Mouse (Mus musculus): ENCODE measurements at regions not wholly inside any gene's neighbourhood (a gene's known extent, or its start where the extent isn't known, plus 50 kb on each side); places are given as distances from the start of the nearest gene placed in this dataset.

- no peak for DNase-seq (ENCODE audit: low spot score in 2 of 2)
These were observed 370.6 kb upstream of the Cited2 start for GRCm38 (mm10) chr10:17352202-17352994.

GRCm38 (mm10) chr10:17355476-17355875 is 367.5 kb upstream of the Cited2 start:
- DNase-seq (ENCODE audit: low spot score in 2 of 2) = no peak

- no peak for DNase-seq (ENCODE audit: low spot score in 2 of 2)
These were observed 367.0 kb upstream of the Cited2 start for GRCm38 (mm10) chr10:17356041-17356440.

- no peak for DNase-seq (ENCODE audit: low spot score in 2 of 2)
These were observed 360.4 kb upstream of the Cited2 start for GRCm38 (mm10) chr10:17362643-17363042.

- no peak for DNase-seq (ENCODE audit: low spot score in 2 of 2)
These were observed 356.8 kb upstream of the Cited2 start for GRCm38 (mm10) chr10:17366042-17366740.

GRCm38 (mm10) chr10:17367026-17367425 is 356.0 kb upstream of the Cited2 start:
- peak in 1 of 2 experiments; percentile 10 for DNase-seq (ENCODE audit: low spot score in 2 of 2)

GRCm38 (mm10) chr10:17367430-17367829 is 355.6 kb upstream of the Cited2 start:
- DNase-seq (ENCODE audit: low spot score in 2 of 2) = no peak

GRCm38 (mm10) chr10:17368636-17369035 is 354.4 kb upstream of the Cited2 start:
- DNase-seq (ENCODE audit: low spot score in 2 of 2) = no peak

- DNase-seq (ENCODE audit: low spot score in 2 of 2) = no peak
These were observed 350.1 kb upstream of the Cited2 start for GRCm38 (mm10) chr10:17372905-17373304.

- DNase-seq (ENCODE audit: low spot score in 2 of 2) = no peak
These were observed 349.0 kb upstream of the Cited2 start for GRCm38 (mm10) chr10:17374047-17374446.

- DNase-seq (ENCODE audit: low spot score in 2 of 2) = no peak
These were observed 340.0 kb upstream of the Cited2 start for GRCm38 (mm10) chr10:17382990-17383389.

- DNase-seq (ENCODE audit: low spot score in 2 of 2) = no peak
These were observed 337.8 kb upstream of the Cited2 start for GRCm38 (mm10) chr10:17385181-17385580.

- DNase-seq (ENCODE audit: low spot score in 2 of 2) = no peak
These were observed 335.7 kb upstream of the Cited2 start for GRCm38 (mm10) chr10:17387296-17387695.

GRCm38 (mm10) chr10:17395495-17396224 is 327.4 kb upstream of the Cited2 start:
- DNase-seq (ENCODE audit: low spot score in 2 of 2) = no peak

GRCm38 (mm10) chr10:17403899-17404298 is 319.1 kb upstream of the Cited2 start:
- no peak for DNase-seq (ENCODE audit: low spot score in 2 of 2)

- no peak for DNase-seq (ENCODE audit: low spot score in 2 of 2)
These were observed 315.0 kb upstream of the Cited2 start for GRCm38 (mm10) chr10:17407854-17408606.

- no peak for DNase-seq (ENCODE audit: low spot score in 2 of 2)
These were observed 314.2 kb upstream of the Cited2 start for GRCm38 (mm10) chr10:17408781-17409180.

GRCm38 (mm10) chr10:17411300-17411987 is 311.6 kb upstream of the Cited2 start:
- no peak for DNase-seq (ENCODE audit: low spot score in 2 of 2)

GRCm38 (mm10) chr10:17415112-17415511 is 307.9 kb upstream of the Cited2 start:
- no peak for DNase-seq (ENCODE audit: low spot score in 2 of 2)

GRCm38 (mm10) chr10:17416121-17416520 is 306.9 kb upstream of the Cited2 start:
- DNase-seq (ENCODE audit: low spot score in 2 of 2) = no peak

GRCm38 (mm10) chr10:17417394-17417793 is 305.6 kb upstream of the Cited2 start:
- DNase-seq (ENCODE audit: low spot score in 2 of 2) = no peak

Data from left cerebral cortex, adult 18-20 months (tissue).